Mouse (Mus musculus): ENCODE data around the gene Cyp4f18. TPM values are rescaled to one million over a fixed set of nuclear protein-coding genes. Genes with fewer than 3 reads are reported as not detected.
"Not testable (repeated sequence)": the region's sequence is repeated elsewhere in the genome, so short reads cannot be mapped to it uniquely, and the experiment has no call there.

Cyp4f18 gene
- total RNA-seq, 4 experiments from 2014 or later, result 0.54 to 0.91 TPM; not detected in 2

- DNase-seq (ENCODE audit: low spot score in 2 of 2), result no peak
Measured at GRCm38 (mm10) chr8:71981032-71981431, 28.4 kb downstream of the Cyp4f18 start.

DNA sequence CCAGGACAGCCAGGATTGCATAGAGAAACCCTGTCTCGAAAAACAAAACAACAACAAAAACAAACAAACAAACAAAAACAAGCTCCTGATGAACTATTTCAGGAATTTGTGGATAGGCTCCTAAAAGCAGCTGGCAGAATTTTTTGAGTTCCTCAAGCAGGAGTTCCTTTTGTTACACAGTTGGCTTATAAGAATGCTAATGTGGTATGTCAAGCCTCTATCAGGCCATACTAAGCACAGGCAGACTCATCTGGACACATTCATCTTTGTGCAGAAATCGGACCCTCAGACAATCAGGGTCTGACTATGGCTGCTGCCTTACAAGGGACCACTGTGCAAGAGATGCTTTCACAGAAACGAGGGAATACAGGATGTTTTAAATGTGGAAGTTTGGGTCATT, 35.2 kb downstream of the Cyp4f18 start:
- no peak for DNase-seq (ENCODE audit: low spot score in 2 of 2)

DNA sequence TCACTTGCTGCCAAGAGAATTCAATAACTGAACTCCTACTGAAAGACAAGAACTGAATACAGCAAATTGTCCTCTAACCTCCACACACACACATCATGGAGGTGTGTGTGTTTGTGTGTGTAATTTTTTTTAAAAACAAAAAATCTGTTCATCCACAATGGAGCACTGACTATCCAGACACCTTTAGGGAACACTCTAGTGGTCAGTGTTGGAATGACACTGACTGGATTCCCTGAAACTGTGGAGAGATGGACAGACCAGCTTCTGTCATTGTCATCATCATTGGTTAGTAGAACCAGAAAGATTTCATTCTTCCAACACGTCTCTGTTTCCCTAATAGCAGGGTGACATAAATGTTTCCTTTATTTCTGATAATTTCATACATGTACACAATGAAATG, 37.5 kb downstream of the Cyp4f18 start:
- no peak for DNase-seq (ENCODE audit: low spot score in 2 of 2)

- DNase-seq (ENCODE audit: low spot score in 2 of 2), result no peak
Measured at GRCm38 (mm10) chr8:71968636-71969035, 40.8 kb downstream of the Cyp4f18 start.

DNA sequence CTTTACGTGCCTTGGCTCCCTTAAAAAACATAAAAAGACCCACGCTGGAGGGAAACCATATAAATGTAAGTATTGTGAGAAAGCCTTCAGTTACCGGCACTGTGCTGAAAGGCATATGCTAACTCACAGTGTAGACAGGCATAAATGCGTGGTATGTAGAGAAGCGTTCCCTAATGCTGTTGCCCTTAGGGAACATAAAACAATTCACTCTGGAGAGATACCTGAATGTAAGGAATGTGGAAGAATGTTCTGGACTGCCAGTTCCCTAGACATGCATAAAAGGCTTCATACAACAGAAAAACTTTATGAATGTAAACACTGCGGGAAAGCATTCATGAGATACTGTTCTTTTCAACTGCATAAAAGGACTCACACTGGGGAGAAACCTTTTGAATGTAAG, 41.3 kb downstream of the Cyp4f18 start:
- DNase-seq (ENCODE audit: low spot score in 2 of 2), result no peak

GRCm38 (mm10) chr8:71967261-71967660, 42.2 kb downstream of the Cyp4f18 start:
- DNase-seq (ENCODE audit: low spot score in 2 of 2), result no peak

GRCm38 (mm10) chr8:71966411-71966810, 43.0 kb downstream of the Cyp4f18 start:
- DNase-seq (ENCODE audit: low spot score in 2 of 2), result no peak

DNA sequence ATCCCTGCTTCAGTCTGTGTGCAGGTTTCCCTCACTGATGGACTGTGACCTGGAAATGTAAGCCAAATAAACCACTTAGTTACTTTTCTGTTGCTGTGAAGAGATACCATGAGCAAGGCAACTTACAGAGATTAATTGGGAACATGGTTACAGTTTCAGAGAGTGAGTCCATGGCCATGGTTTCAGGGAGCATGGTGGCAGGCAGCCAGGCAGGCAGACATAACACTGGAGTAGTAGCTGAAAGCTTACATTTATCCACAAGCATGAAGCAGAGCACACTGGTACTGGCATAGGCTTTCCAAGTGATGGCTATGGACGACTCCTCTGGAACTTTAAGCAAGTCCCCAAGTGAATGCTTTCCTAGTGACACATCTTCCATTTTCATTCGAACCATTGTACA, 44.3 kb downstream of the Cyp4f18 start:
- no peak for DNase-seq (ENCODE audit: low spot score in 2 of 2)

DNA sequence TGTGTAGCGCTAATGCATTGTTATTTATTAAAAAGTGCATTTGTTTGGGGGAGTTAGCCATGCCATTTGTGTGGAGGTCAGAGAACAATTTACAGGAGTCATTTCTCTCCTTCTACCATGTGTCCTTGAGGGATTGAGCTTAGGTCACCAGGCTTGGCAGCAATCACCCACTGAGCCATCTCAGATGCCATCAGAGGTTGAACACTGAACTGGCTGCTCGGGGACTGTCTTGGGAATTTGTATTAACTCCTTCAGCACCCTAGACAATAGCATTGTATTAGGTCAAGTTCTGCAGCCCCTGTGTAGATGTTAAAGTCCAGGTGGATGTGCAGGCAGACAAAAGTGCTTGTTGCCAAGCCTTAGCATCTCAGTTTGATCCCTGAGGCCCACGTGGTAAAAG, 45.4 kb downstream of the Cyp4f18 start:
- no peak for DNase-seq (ENCODE audit: low spot score in 2 of 2)

- no peak for DNase-seq (ENCODE audit: low spot score in 2 of 2)
Measured at GRCm38 (mm10) chr8:71961796-71962195, 47.6 kb downstream of the Cyp4f18 start.

- no peak for DNase-seq (ENCODE audit: low spot score in 2 of 2)
Measured at GRCm38 (mm10) chr8:71960483-71960882, 48.9 kb downstream of the Cyp4f18 start.

- DNase-seq (ENCODE audit: low spot score in 2 of 2), result no peak
Measured at GRCm38 (mm10) chr8:71954666-71955065, 54.8 kb downstream of the Cyp4f18 start.

GRCm38 (mm10) chr8:71952961-71953700, 56.3 kb downstream of the Cyp4f18 start:
- DNase-seq (ENCODE audit: low spot score in 2 of 2), result not testable (repeated sequence)

GRCm38 (mm10) chr8:71952489-71952888, 56.9 kb downstream of the Cyp4f18 start:
- DNase-seq (ENCODE audit: low spot score in 2 of 2), result no peak

DNA sequence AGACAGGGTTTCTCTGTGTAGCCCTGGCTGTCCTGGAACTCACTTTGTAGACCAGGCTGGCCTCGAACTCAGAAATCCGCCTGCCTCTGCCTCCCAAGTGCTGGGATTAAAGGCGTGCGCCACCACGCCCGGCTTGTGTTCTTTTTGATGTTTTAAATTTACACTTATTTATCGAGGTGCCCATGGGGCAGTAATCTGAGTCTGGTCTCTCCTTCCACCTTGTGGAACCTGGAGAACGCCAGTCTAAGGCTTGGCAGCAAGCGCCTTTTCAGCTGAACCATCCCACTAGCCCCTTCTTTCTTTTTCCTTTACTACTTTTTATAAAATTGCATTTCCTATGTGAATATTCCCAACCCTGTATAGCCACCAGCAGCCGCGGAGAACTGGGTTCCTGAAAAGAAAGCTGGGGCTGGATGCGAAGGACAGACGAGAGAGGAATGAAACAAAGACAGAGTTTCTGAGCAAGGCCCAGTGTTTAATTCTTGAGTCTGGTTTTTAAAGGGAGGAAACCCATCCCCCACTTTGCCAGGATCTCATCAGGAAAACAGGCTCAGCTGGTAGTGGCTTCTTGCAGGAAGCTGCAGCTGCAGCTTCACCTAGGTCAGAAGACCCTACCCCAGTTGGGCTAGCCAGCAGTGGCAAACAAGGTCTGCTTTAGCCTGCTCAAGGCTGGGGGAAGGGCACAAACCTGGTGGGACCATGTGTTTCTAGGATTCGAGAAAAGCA, 57.8 kb downstream of the Cyp4f18 start:
- DNase-seq (ENCODE audit: low spot score in 2 of 2), result no peak

DNA sequence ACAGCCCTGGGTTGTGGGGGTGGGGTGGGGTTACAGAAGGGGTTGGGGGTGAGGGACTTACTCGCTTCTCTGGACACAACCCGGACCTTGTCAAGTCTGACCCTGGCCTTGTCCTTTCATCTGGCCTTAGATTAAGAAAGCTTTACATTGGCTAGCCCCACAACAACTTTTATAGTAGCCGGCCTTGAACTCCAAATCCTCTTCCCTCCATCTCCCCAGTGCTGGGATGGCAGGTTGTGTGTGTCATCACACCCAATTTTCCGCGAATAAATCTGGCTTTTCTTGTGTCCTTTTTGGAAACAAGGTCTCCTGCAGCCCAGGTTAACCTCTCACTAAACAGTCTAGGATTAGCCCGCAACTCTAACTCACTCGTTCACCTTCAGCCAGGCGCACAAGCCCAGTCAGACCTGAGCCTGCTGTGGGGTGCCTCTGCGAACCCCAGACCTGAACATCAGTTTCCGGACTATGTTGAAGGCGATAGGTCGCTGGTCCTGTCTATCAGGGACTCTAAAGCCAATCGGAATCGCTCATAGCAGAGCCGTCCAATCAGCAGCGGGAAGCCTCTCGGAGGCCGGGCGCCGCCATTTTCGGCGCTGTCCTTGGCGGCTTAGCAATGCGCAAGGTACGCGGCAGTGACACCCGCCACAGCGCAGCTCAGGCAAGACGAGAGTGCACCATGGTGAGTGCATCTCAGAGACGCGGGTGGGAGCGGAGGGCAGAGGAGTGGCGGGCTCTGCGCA, 58.8 kb downstream of the Cyp4f18 start, which contains the start of gene Zfp961:
TSS of gene Zfp961 (plus strand) at position 557 of the 740 bp plus-strand sequence.
- peak; percentile 92 to 93 for DNase-seq (ENCODE audit: low spot score in 2 of 2)

DNA sequence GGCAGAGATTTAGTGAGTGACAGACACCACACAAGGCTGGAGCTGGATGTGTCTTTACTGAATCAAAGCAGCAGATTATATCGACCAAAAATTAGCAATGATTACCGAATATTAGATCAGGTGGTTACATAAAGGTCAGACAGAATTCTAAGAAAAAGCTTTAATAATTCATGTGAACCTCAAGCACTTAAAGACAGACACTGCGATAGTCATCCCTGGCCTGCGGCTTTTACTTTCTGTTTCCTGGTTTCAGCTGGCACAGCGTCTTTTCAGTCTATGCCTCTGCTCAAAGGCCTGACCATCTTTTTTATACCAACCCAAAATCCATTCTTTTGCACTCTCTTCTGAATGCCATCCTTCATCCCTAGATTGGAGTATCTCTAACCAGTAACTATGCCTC, 60.8 kb downstream of the Cyp4f18 start:
- DNase-seq (ENCODE audit: low spot score in 2 of 2), result no peak

GRCm38 (mm10) chr8:71941776-71942175, 67.7 kb downstream of the Cyp4f18 start:
- DNase-seq (ENCODE audit: low spot score in 2 of 2), result no peak

DNA sequence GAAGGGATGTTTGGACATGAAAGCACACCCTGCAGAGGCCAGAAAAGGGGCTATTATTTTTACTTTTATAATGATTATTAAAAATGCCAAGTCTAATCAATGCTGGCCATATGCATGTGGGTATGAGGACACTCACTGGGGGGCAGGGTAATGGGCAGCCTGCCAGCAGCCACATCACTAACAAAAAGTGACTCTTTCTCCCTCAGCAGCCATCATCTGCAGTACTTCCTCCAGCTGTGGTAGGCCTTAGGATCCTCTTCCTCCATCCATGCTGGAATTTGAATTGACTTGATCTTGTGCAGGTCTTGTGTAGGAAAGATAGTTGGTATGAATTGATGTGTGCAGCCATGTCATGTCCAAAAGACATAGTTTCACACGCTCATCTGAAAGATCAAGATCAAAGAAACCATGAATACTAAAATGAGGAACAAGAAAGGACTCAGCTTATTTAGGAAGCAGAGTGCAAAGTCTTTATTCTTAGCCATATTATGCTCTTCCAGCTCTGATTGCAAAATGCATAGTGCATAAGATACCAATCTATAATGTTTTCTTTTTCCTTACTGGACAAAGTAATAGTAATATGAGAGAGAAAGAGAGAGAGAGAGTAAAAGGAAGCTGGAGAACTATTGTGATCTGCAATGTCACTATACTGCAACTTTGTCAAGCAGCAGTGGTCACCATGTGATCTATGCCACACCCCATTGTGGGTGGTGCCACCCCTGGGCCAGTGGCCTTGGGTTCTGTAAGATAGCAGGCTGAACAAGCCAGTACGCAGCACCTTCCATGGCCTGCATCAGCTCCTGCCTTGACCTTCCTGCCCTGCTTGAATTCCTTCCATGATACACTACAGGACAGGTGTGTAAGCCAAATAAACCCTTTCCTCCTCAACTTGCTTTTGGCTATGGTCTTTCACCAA, 68.9 kb downstream of the Cyp4f18 start:
- DNase-seq (ENCODE audit: low spot score in 2 of 2), result no peak

Measured in gastrocnemius, adult 8-10 months (tissue).